Mouse (Mus musculus) spleen, adult 2 months (tissue): Measurements from ENCODE around the gene Ucn3.

Experiments
- CTCF ChIP-seq: fragments of 200-500 bp; IDR thresholded peaks from 2 replicates; pipeline ENCODE4 v1.5.1; 2011; ENCODE audit warnings: mild to moderate bottlenecking, inconsistent platforms; ENCODE audit not compliant: insufficient read depth, insufficient read length, insufficient replicate concordance; ENCODE audit errors: extremely low read depth
- POLR2A ChIP-seq: fragments of 200-500 bp; IDR thresholded peaks from 2 replicates; pipeline ENCODE4 v1.6.1; 2011; ENCODE audit warnings: low read depth, low read length, inconsistent platforms

GRCm38 (mm10) chr13:3924483-3924882 is 20.7 kb downstream of the Ucn3 start:
- TF ChIP-seq CTCF (no peak), POLR2A (no peak)
